ENCODE assay signal across 8 mouse cellular contexts in the genomic region with DNA sequence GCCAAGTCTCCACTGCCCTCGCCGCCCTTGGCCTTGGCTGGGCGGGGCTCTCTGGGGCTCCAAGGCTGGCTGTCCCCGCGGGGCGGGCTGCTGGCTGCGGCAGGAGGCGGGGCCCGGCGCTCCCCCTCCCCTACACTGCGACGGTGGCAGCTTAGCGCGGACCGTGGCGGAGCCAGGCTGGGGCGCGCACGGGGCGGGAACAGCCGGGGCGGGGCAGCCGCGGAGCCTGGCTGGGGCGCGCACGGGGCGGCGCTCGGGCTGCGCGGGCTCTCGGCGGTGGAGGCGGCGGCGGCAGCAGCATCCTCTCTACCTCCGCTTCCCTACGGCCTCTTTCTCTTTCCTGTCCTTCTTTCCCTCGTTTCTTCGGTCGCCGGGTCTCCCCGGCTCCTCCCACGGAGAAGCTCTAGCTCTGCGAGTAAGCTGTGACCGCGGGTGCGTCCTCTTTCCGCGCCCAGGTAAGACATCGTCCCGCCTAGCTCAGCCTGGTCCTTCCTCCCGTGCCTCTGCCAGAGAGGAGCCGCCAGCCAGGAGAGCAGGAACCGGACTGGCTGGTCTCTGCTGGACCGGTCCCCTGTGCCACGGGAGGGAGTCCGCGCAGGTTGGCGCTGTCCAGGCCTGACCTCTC. TPM values are rescaled to one million over a fixed set of nuclear protein-coding genes. Genes with fewer than 3 reads are reported as not detected.
A peak's percentile ranks its signal among the peaks of the same experiment; 100 is the strongest.
DNase-seq lines count a peak whose midpoint lies in the region; ATAC-seq and TF ChIP-seq lines count a peak whose summit lies in the region.

Gene Map2, plus strand, starts transcription at position 233 of the 625 bp plus-strand sequence.

- under 1% methylated on average over 56 of the region's 61 CpGs for WGBS in lung, adult 2 months

- DNase-seq in Patski (ENCODE audit: low read depth, low spot score) = no peak
- peak; percentile 89 for DNase-seq in cerebellum, adult 8-10 months
- DNase-seq in frontal cortex, adult 2 months (ENCODE audit: extremely low spot score in 1 of 2, low spot score in 1 of 2) = peak; percentile 62 to 86
- DNase-seq in layer of hippocampus, adult 8-10 months (ENCODE audit: low spot score in 2 of 2) = peak; percentile 80
- DNase-seq in lung, adult 2 months = peak; percentile 77
- peak; percentile 87 for DNase-seq in ovary, adult 18-20 months (ENCODE audit: low spot score)
- DNase-seq in thymus, postnatal 25 days = peak; percentile 26

- TF ChIP-seq CTCF in Patski (IDR thresholded peaks at IDR 0.05) = no peak
- TF ChIP-seq CTCF in lung, adult 2 months (IDR thresholded peaks at IDR 0.05; ENCODE audit: insufficient read depth, low read length) = no peak

- CTCF ChIA-PET in Patski (lab: Charles Lee) = no interaction called here

- ATAC-seq in Patski = peak; percentile 75
- ATAC-seq in hematopoietic stem cell, adult 5-6 weeks (replicated peaks in 1 of 2; ENCODE audit: insufficient read depth in 1 of 2, low FRiP score in 2 of 2, low TSS enrichment in 1 of 2, low read depth in 1 of 2, poor library complexity in 2 of 2, severe bottlenecking in 2 of 2) = peak; percentile 85 to 88

- in situ Hi-C loops in Patski (cut with MboI; ENCODE audit: low pct_unique_long_range_greater_than_20kb) = no loop called here

- TF ChIP-seq POLR2A in lung, adult 2 months (IDR thresholded peaks at IDR 0.05; ENCODE audit: borderline replicate concordance, extremely low read depth, low read depth, low read length) = no peak

- no peaks in the 10 kb centered on the region for H3K4me1 ChIP-seq in lung, adult 2 months (ENCODE audit: control insufficient read depth, insufficient read depth, low read length)

- POLR2A ChIA-PET in Patski (lab: Charles Lee) = no interaction called here

- H3K27me3 ChIP-seq in Patski = peaks cover 4% of the 10 kb centered on the region

- H3K4me3 ChIP-seq in lung, adult 2 months (replicated peaks; ENCODE audit: extremely low read depth, low read depth, low read length) = peak within 1 kb of the TSS; percentile 64

RNA-seq across cellular contexts. Expression of gene Map2, which starts in this region (rescaled TPM):
- polyA plus RNA-seq in Patski (2021) = 0.65 TPM
- polyA plus RNA-seq in frontal cortex, adult 2 months (2012; rRNA removed) = 473 and 532 TPM in 2 replicates
- total RNA-seq in hematopoietic stem cell, adult 5-6 weeks (2017) = 1.0 and 3.9 TPM in 2 replicates
- 1,000 to 10,000 TPM in 3 of 4 experiments, 100 to 1,000 TPM in 1; 996 to 1,181 (median 1,047) TPM for total RNA-seq in layer of hippocampus, adult 8-10 months (2022)
- 5.4 and 8.7 TPM in 2 replicates for polyA plus RNA-seq in lung, adult 2 months (2012; rRNA removed)

Comparison
In these comparisons a context has a peak if more than half of its experiments do, and no peak if none do; other contexts are left out.
1. RNA of gene Map2 (total RNA-seq): 996 to 1,181 TPM in layer of hippocampus, adult 8-10 months; 1.0 to 3.9 TPM in hematopoietic stem cell, adult 5-6 weeks; every median in the first group is over 100 times any median in the second.
2. RNA of gene Map2 (polyA plus RNA-seq): 473 to 532 TPM in frontal cortex, adult 2 months; 5.4 to 8.7 TPM in lung, adult 2 months and 0.65 TPM in Patski (single experiment); every median in the first group is over 10 times any median in the second.
3. Peak in ATAC-seq in Patski; RNA of the gene not detected or under 1 TPM.